Mouse (Mus musculus) heart, embryonic 12.5 days (tissue): ENCODE measurements around the gene Slc39a11. TPM values are rescaled to one million over a fixed set of nuclear protein-coding genes. Genes with fewer than 3 reads are reported as not detected.

ENCODE experiments used
- ATAC-seq: fragments of 200-750 bp; cut with Nextera tagmentation; 2 replicates; pipeline ENCODE4 v1.8.0; 2017; ENCODE audit warnings: moderate TSS enrichment, moderate library complexity; ENCODE audit not compliant: insufficient number of reproducible peaks, low FRiP score
- H3K27ac ChIP-seq: fragments of 300-500 bp; sonication (generic); 2 replicates; pipeline ENCODE4 v1.5.1; 2016; ENCODE audit warnings: mild to moderate bottlenecking, moderate library complexity; ENCODE audit not compliant: poor library complexity, severe bottlenecking
- H3K27me3 ChIP-seq: fragments of 300-500 bp; sonication (generic); replicated peaks from 2 replicates; pipeline ENCODE4 v1.6.1; 2016; ENCODE audit warnings: mild to moderate bottlenecking, moderate library complexity
- H3K36me3 ChIP-seq: fragments of 300-500 bp; sonication (generic); 2 replicates; pipeline ENCODE4 v1.6.1; 2016; ENCODE audit warnings: mild to moderate bottlenecking, moderate library complexity
- H3K4me1 ChIP-seq: fragments of 300-500 bp; sonication (generic); replicated peaks from 2 replicates; pipeline ENCODE4 v1.6.1; 2016; ENCODE audit warnings: mild to moderate bottlenecking
- H3K4me2 ChIP-seq: fragments of 300-500 bp; sonication (generic); 2 replicates; pipeline ENCODE4 v1.6.1; 2016; ENCODE audit warnings: mild to moderate bottlenecking, moderate library complexity
- H3K4me3 ChIP-seq: fragments of 300-500 bp; sonication (generic); 2 replicates; pipeline ENCODE4 v1.5.1; 2016; ENCODE audit warnings: mild to moderate bottlenecking
- H3K9ac ChIP-seq: fragments of 300-500 bp; sonication (generic); 2 replicates; pipeline ENCODE4 v1.6.1; 2016; ENCODE audit warnings: mild to moderate bottlenecking, moderate library complexity
- H3K9me3 ChIP-seq: fragments of 300-500 bp; sonication (generic); replicated peaks from 2 replicates; pipeline ENCODE4 v1.6.1; 2016; ENCODE audit warnings: mild to moderate bottlenecking, moderate library complexity
- WGBS: fragments of 180-500 bp; shearing (Covaris S2); methylation state at CpG from one replicate; pipeline ENCODE4 v1.1.7; 2016; 5-methylcytosine and 5-hydroxymethylcytosine counted together
- polyA plus RNA-seq: library from polyadenylated mRNA; unstranded; fragments of >200 nt; fragmentation: Nextera tagmentation; extraction: Ambion mirVana; gene quantifications from 2 replicates; pipeline ENCODE4 v1.2.1, GENCODE M21; 2016

The Slc39a11 gene
- polyA plus RNA-seq, 1 experiment from 2014 or later = 19.0 TPM

GRCm38 (mm10) chr11:113368046-113368445 lies 281.8 kb downstream of the Slc39a11 start:
- WGBS = 58% methylated on average over 13 of the region's 13 CpGs
- no peaks in the 10 kb centered on the region for H3K27me3 ChIP-seq
- peaks cover 3% of the 10 kb centered on the region; the same call in 1 of the 2 replicates for H3K36me3 ChIP-seq
- no peaks in the 10 kb centered on the region; the same call in 1 of the 2 replicates for H3K9me3 ChIP-seq
- ATAC-seq = no peak
- peaks cover 20% of the 10 kb centered on the region for H3K4me1 ChIP-seq
- no peak overlapping the region for H3K9ac ChIP-seq
- H3K27ac ChIP-seq = no peak overlapping the region
- no peak overlapping the region for H3K4me3 ChIP-seq
- H3K4me2 ChIP-seq = no peak overlapping the region

- peak overlapping the region; percentile 52 for H3K27ac ChIP-seq
- no peaks in the 10 kb centered on the region; the same call in 1 of the 2 replicates for H3K9me3 ChIP-seq
- peaks cover 20% of the 10 kb centered on the region for H3K4me1 ChIP-seq
- 34% methylated on average over 19 of the region's 19 CpGs for WGBS
- no peak overlapping the region for H3K4me3 ChIP-seq
- peak; percentile 25; the same call in 1 of the 2 replicates for ATAC-seq
- H3K9ac ChIP-seq = no peak overlapping the region
- H3K27me3 ChIP-seq = no peaks in the 10 kb centered on the region
- H3K4me2 ChIP-seq = peak overlapping the region; percentile 46
- peaks cover 3% of the 10 kb centered on the region; the same call in 1 of the 2 replicates for H3K36me3 ChIP-seq
These were observed 283.4 kb downstream of the Slc39a11 start for GRCm38 (mm10) chr11:113366257-113367030.

- Histone ChIP-seq H3K9me3 (0 out of 2 replicates have a peak, but pooled peaks cover 4% of the 10 kb centered on the region), H3K4me2 (no peak overlapping the region)
These were observed 286.1 kb downstream of the Slc39a11 start for GRCm38 (mm10) chr11:113363739-113364138.

GRCm38 (mm10) chr11:113362617-113363016 lies 287.3 kb downstream of the Slc39a11 start:
- no peak overlapping the region for H3K27ac ChIP-seq
- 85% methylated on average over 7 of the region's 7 CpGs for WGBS

More at GRCm38 (mm10) chr11:113363739-113364138, 286.1 kb downstream of the Slc39a11 start:
- Histone ChIP-seq H3K27me3 (no peaks in the 10 kb centered on the region), H3K9ac (no peak overlapping the region), H3K36me3 (peaks cover 7% of the 10 kb centered on the region; the same call in 1 of the 2 replicates), H3K4me1 (peaks cover 20% of the 10 kb centered on the region), H3K4me3 (no peak overlapping the region), H3K27ac (no peak overlapping the region)
- ATAC-seq = no peak
- WGBS = 48% methylated on average over 13 of the region's 13 CpGs

GRCm38 (mm10) chr11:113360049-113360835 lies 289.6 kb downstream of the Slc39a11 start:
- Histone ChIP-seq H3K4me1 (0 out of 2 replicates have a peak, but pooled peaks cover 2% of the 10 kb centered on the region), H3K4me3 (no peak overlapping the region), H3K9ac (no peak overlapping the region), H3K36me3 (peaks cover 7% of the 10 kb centered on the region; the same call in 1 of the 2 replicates), H3K9me3 (0 out of 2 replicates have a peak, but pooled peaks cover 4% of the 10 kb centered on the region), H3K27me3 (no peaks in the 10 kb centered on the region), H3K4me2 (no peak overlapping the region), H3K27ac (no peak overlapping the region)
- WGBS = 88% methylated on average over 10 of the region's 10 CpGs
- ATAC-seq = no peak

More at GRCm38 (mm10) chr11:113362617-113363016, 287.3 kb downstream of the Slc39a11 start:
- no peak overlapping the region for H3K4me2 ChIP-seq
- ATAC-seq = no peak
- H3K4me3 ChIP-seq = no peak overlapping the region
- H3K9me3 ChIP-seq = 0 out of 2 replicates have a peak, but pooled peaks cover 4% of the 10 kb centered on the region
- no peaks in the 10 kb centered on the region for H3K27me3 ChIP-seq
- peaks cover 20% of the 10 kb centered on the region for H3K4me1 ChIP-seq
- no peak overlapping the region for H3K9ac ChIP-seq
- H3K36me3 ChIP-seq = peaks cover 7% of the 10 kb centered on the region; the same call in 1 of the 2 replicates

- Histone ChIP-seq H3K4me3 (no peak overlapping the region), H3K36me3 (peaks cover 7% of the 10 kb centered on the region; the same call in 1 of the 2 replicates), H3K4me1 (no peaks in the 10 kb centered on the region; the same call in 1 of the 2 replicates), H3K27me3 (no peaks in the 10 kb centered on the region), H3K9ac (no peak overlapping the region), H3K4me2 (no peak overlapping the region), H3K27ac (no peak overlapping the region), H3K9me3 (0 out of 2 replicates have a peak, but pooled peaks cover 4% of the 10 kb centered on the region)
- WGBS = 64% methylated on average over 5 of the region's 5 CpGs
- no peak for ATAC-seq
These were observed 293.9 kb downstream of the Slc39a11 start for GRCm38 (mm10) chr11:113355932-113356331.

GRCm38 (mm10) chr11:113352085-113352815 lies 297.6 kb downstream of the Slc39a11 start:
- 38% methylated on average over 12 of the region's 12 CpGs for WGBS

GRCm38 (mm10) chr11:113350583-113350982 lies 299.3 kb downstream of the Slc39a11 start:
- Histone ChIP-seq H3K27ac (no peak overlapping the region), H3K27me3 (no peaks in the 10 kb centered on the region), H3K36me3 (no peaks in the 10 kb centered on the region), H3K4me3 (no peak overlapping the region), H3K9ac (no peak overlapping the region), H3K9me3 (peaks cover 17% of the 10 kb centered on the region), H3K4me2 (no peak overlapping the region), H3K4me1 (no peaks in the 10 kb centered on the region; the same call in 1 of the 2 replicates)
- ATAC-seq = no peak
- 86% methylated on average over 4 of the region's 4 CpGs for WGBS

More at GRCm38 (mm10) chr11:113352085-113352815, 297.6 kb downstream of the Slc39a11 start:
- H3K4me1 ChIP-seq = no peaks in the 10 kb centered on the region; the same call in 1 of the 2 replicates
- H3K4me2 ChIP-seq = no peak overlapping the region
- H3K4me3 ChIP-seq = no peak overlapping the region
- peaks cover 17% of the 10 kb centered on the region for H3K9me3 ChIP-seq
- H3K27ac ChIP-seq = no peak overlapping the region
- ATAC-seq = no peak
- H3K27me3 ChIP-seq = no peaks in the 10 kb centered on the region
- no peak overlapping the region for H3K9ac ChIP-seq
- H3K36me3 ChIP-seq = no peaks in the 10 kb centered on the region

- 64% methylated on average over 9 of the region's 9 CpGs for WGBS
- no peaks in the 10 kb centered on the region for H3K4me1 ChIP-seq
- ATAC-seq = no peak
- H3K9ac ChIP-seq = no peak overlapping the region
- H3K9me3 ChIP-seq = peaks cover 18% of the 10 kb centered on the region
- no peak overlapping the region for H3K4me2 ChIP-seq
- H3K4me3 ChIP-seq = no peak overlapping the region
- H3K27me3 ChIP-seq = no peaks in the 10 kb centered on the region
- no peak overlapping the region for H3K27ac ChIP-seq
- H3K36me3 ChIP-seq = peaks cover 2% of the 10 kb centered on the region
These were observed 302.9 kb downstream of the Slc39a11 start for GRCm38 (mm10) chr11:113346895-113347514.

GRCm38 (mm10) chr11:113339770-113340169 lies 310.1 kb downstream of the Slc39a11 start:
- 79% methylated on average over 8 of the region's 8 CpGs for WGBS
- 0 out of 2 replicates have a peak, but pooled peaks cover under 1% of the 10 kb centered on the region for H3K4me1 ChIP-seq
- ATAC-seq = no peak
- H3K4me2 ChIP-seq = no peak overlapping the region
- peaks cover 7% of the 10 kb centered on the region for H3K36me3 ChIP-seq
- no peak overlapping the region for H3K4me3 ChIP-seq
- H3K27ac ChIP-seq = no peak overlapping the region
- no peak overlapping the region for H3K9ac ChIP-seq
- H3K9me3 ChIP-seq = peaks cover 7% of the 10 kb centered on the region; the same call in 1 of the 2 replicates
- no peaks in the 10 kb centered on the region for H3K27me3 ChIP-seq
